In genomic region chr17:24489265-24490030, GRCm38 (mm10) we compare ENCODE assay signal across 8 mouse cellular contexts. TPM values are rescaled to one million over a fixed set of nuclear protein-coding genes. Genes with fewer than 3 reads are reported as not detected.
DNase-seq lines count a peak whose midpoint lies in the region; ATAC-seq lines count a peak whose summit lies in the region.

No protein-coding gene starts in this region.

- H3K27ac ChIP-seq in lung, embryonic 16.5 days (ENCODE audit: low read length), result no peak overlapping the region
- no peak overlapping the region for H3K27ac ChIP-seq in intestine, embryonic 15.5 days
- H3K27ac ChIP-seq in neural tube, embryonic 15.5 days (replicated peaks), result peak overlapping the region; percentile 96

- no peaks in the 10 kb centered on the region for H3K9me3 ChIP-seq in lung, embryonic 16.5 days (ENCODE audit: control insufficient read depth, low read length)
- H3K9me3 ChIP-seq in intestine, embryonic 15.5 days, result no peaks in the 10 kb centered on the region
- no peaks in the 10 kb centered on the region for H3K9me3 ChIP-seq in neural tube, embryonic 15.5 days (replicated peaks)

- WGBS in lung, embryonic 16.5 days, result 19% methylated on average over 19 of the region's 19 CpGs
- WGBS in intestine, embryonic 15.5 days, result 25% methylated on average over 19 of the region's 19 CpGs
- 8% methylated on average over 19 of the region's 19 CpGs for WGBS in neural tube, embryonic 15.5 days

- peak overlapping the region; percentile 74 for H3K9ac ChIP-seq in lung, embryonic 16.5 days (ENCODE audit: low read length)
- peak overlapping the region; percentile 73 for H3K9ac ChIP-seq in intestine, embryonic 15.5 days
- H3K9ac ChIP-seq in neural tube, embryonic 15.5 days (replicated peaks), result peak overlapping the region; percentile 98

- DNase-seq in cerebellum, adult 11-12 months, result peak; percentile 53
- no peak for DNase-seq in cerebellum, adult 9-10 months
- DNase-seq in lung, postnatal 36 days, result no peak
- DNase-seq in spleen, postnatal 36 days (ENCODE audit: low spot score in 2 of 2), result no peak
- DNase-seq in urinary bladder, postnatal 14 days (ENCODE audit: low spot score), result no peak

- no peaks in the 10 kb centered on the region for H3K36me3 ChIP-seq in lung, embryonic 16.5 days (ENCODE audit: control insufficient read depth, insufficient read depth, low read length)
- H3K36me3 ChIP-seq in intestine, embryonic 15.5 days, result no peaks in the 10 kb centered on the region
- no peaks in the 10 kb centered on the region for H3K36me3 ChIP-seq in neural tube, embryonic 15.5 days

- H3K4me3 ChIP-seq in lung, embryonic 16.5 days (ENCODE audit: low read length), result peak overlapping the region; percentile 72
- H3K4me3 ChIP-seq in intestine, embryonic 15.5 days (replicated peaks), result peak overlapping the region; percentile 69
- H3K4me3 ChIP-seq in neural tube, embryonic 15.5 days (replicated peaks), result peak overlapping the region; percentile 95

- peaks cover 9% of the 10 kb centered on the region for H3K4me1 ChIP-seq in lung, embryonic 16.5 days (replicated peaks; ENCODE audit: control insufficient read depth, insufficient read depth, low read length)
- H3K4me1 ChIP-seq in intestine, embryonic 15.5 days (replicated peaks), result peaks cover 16% of the 10 kb centered on the region
- H3K4me1 ChIP-seq in neural tube, embryonic 15.5 days, result peaks cover 54% of the 10 kb centered on the region

- peaks cover 32% of the 10 kb centered on the region for H3K27me3 ChIP-seq in lung, embryonic 16.5 days (ENCODE audit: control insufficient read depth, insufficient read depth, low read depth, low read length)
- peaks cover 36% of the 10 kb centered on the region for H3K27me3 ChIP-seq in intestine, embryonic 15.5 days (replicated peaks)
- H3K27me3 ChIP-seq in neural tube, embryonic 15.5 days (replicated peaks), result no peaks in the 10 kb centered on the region

- 0 out of 2 replicates have a peak, but pooled peaks have one; percentile 24 for ATAC-seq in lung, embryonic 16.5 days (ENCODE audit: low read depth)
- ATAC-seq in intestine, embryonic 15.5 days, result peak; percentile 24
- peak; percentile 48 for ATAC-seq in neural tube, embryonic 15.5 days (ENCODE audit: low FRiP score)

- H3K4me2 ChIP-seq in lung, embryonic 16.5 days (ENCODE audit: low read depth, low read length), result peak overlapping the region; percentile 100
- H3K4me2 ChIP-seq in intestine, embryonic 15.5 days (replicated peaks), result peak overlapping the region; percentile 100
- H3K4me2 ChIP-seq in neural tube, embryonic 15.5 days, result peak overlapping the region; percentile 87

RNA-seq across cellular contexts. Expression of gene Caskin1, which starts 1.0 kb away (rescaled TPM):
- polyA plus RNA-seq in lung, embryonic 16.5 days (2015; fragmentation: Nextera tagmentation; extraction: Ambion mirVana), result 0.59 and 0.96 TPM in 2 replicates
- 1.5 and 1.8 TPM in 2 replicates for polyA plus RNA-seq in intestine, embryonic 15.5 days (2015; fragmentation: Nextera tagmentation; extraction: Ambion mirVana)
- 42.7 and 53.4 TPM in 2 replicates for polyA plus RNA-seq in neural tube, embryonic 15.5 days (2015; fragmentation: Nextera tagmentation; extraction: Ambion mirVana)

RNA-seq across cellular contexts. Expression of gene Mlst8, which starts 10.6 kb away (rescaled TPM):
- polyA plus RNA-seq in lung, embryonic 16.5 days (2015; fragmentation: Nextera tagmentation; extraction: Ambion mirVana), result 28.1 and 29.8 TPM in 2 replicates
- polyA plus RNA-seq in intestine, embryonic 15.5 days (2015; fragmentation: Nextera tagmentation; extraction: Ambion mirVana), result 25.2 and 27.3 TPM in 2 replicates
- 29.5 and 33.1 TPM in 2 replicates for polyA plus RNA-seq in neural tube, embryonic 15.5 days (2015; fragmentation: Nextera tagmentation; extraction: Ambion mirVana)

RNA-seq across cellular contexts. Expression of gene Bricd5, which starts 15.8 kb away (rescaled TPM):
- polyA plus RNA-seq in lung, embryonic 16.5 days (2015; fragmentation: Nextera tagmentation; extraction: Ambion mirVana), result not detected in 2 replicates
- 0.40 and 0.68 TPM in 2 replicates for polyA plus RNA-seq in intestine, embryonic 15.5 days (2015; fragmentation: Nextera tagmentation; extraction: Ambion mirVana)
- polyA plus RNA-seq in neural tube, embryonic 15.5 days (2015; fragmentation: Nextera tagmentation; extraction: Ambion mirVana), result 0.73 TPM in 1 of 2 replicates, not detected in the other

RNA-seq across cellular contexts. Expression of gene Pgp, which starts 19.3 kb away (rescaled TPM):
- 43.9 and 50.6 TPM in 2 replicates for polyA plus RNA-seq in lung, embryonic 16.5 days (2015; fragmentation: Nextera tagmentation; extraction: Ambion mirVana)
- 79.9 and 80.6 TPM in 2 replicates for polyA plus RNA-seq in intestine, embryonic 15.5 days (2015; fragmentation: Nextera tagmentation; extraction: Ambion mirVana)
- 76.1 and 79.7 TPM in 2 replicates for polyA plus RNA-seq in neural tube, embryonic 15.5 days (2015; fragmentation: Nextera tagmentation; extraction: Ambion mirVana)

RNA-seq across cellular contexts. Expression of gene E4f1, which starts 19.3 kb away (rescaled TPM):
- polyA plus RNA-seq in lung, embryonic 16.5 days (2015; fragmentation: Nextera tagmentation; extraction: Ambion mirVana), result 28.8 and 30.5 TPM in 2 replicates
- 23.0 and 29.3 TPM in 2 replicates for polyA plus RNA-seq in intestine, embryonic 15.5 days (2015; fragmentation: Nextera tagmentation; extraction: Ambion mirVana)
- polyA plus RNA-seq in neural tube, embryonic 15.5 days (2015; fragmentation: Nextera tagmentation; extraction: Ambion mirVana), result 46.3 and 49.5 TPM in 2 replicates

Comparison
In these comparisons a context has a peak if more than half of its experiments do, and no peak if none do; other contexts are left out.
1. RNA of gene Caskin1, which starts 1.0 kb away (polyA plus RNA-seq): 42.7 to 53.4 TPM in neural tube, embryonic 15.5 days; 1.5 to 1.8 TPM in intestine, embryonic 15.5 days and 0.59 to 0.96 TPM in lung, embryonic 16.5 days; every median in the first group is over 10 times any median in the second.
2. Peak in every context shown above with its lines, with median percentiles within 50 percentile points of each other: ATAC-seq, H3K4me2 ChIP-seq, H3K4me3 ChIP-seq and H3K9ac ChIP-seq.